Mouse (Mus musculus) adrenal gland, postnatal 25 days (tissue): ENCODE data around the gene Rnf145. TPM values are rescaled to one million over a fixed set of nuclear protein-coding genes. Genes with fewer than 3 reads are reported as not detected.

Experiments used
- microRNA-seq, 2 experiments: library from miRNA; unstranded; fragments of <30 nt; microRNA quantifications; one replicate each; pipeline ENCODE4 v1.2.0; 2021
- total RNA-seq: library from RNA; stranded (reverse); gene quantifications from 2 replicates; pipeline ENCODE4 v1.2.3, GENCODE M21; 2021

Rnf145 gene
- total RNA-seq, 1 experiment from 2014 or later = 111 TPM

Small RNA genes lying within 50 kb of the gene (microRNA-seq; reads per million reads assigned to microRNA genes)
- gene Gm22121 = 0 reads per million in 2 experiments

Other genes with a start within 250 kb of the Rnf145 start
- not detected in 2 replicates for gene Il12b, start 118.9 kb upstream of the Rnf145 start, total RNA-seq
- 48.2 and 49.6 TPM in 2 replicates for gene Ublcp1, start 48.5 kb upstream of the Rnf145 start, total RNA-seq
- 18.3 and 25.6 TPM in 2 replicates for gene Ebf1, start 98.4 kb downstream of the Rnf145 start, total RNA-seq